Mouse (Mus musculus): ENCODE data around the gene Grcc10.

GRCm38 (mm10) chr6:124717968-124718367, 23.2 kb downstream of the Grcc10 start:
- TF ChIP-seq CTCF (IDR thresholded peaks at IDR 0.05; ENCODE audit: low read depth, low read length) (no peak), POLR2A (IDR thresholded peaks at IDR 0.05; ENCODE audit: extremely low read depth, insufficient read depth, low read length) (no peak)
